Mouse (Mus musculus) bone marrow, adult 2 months (tissue): ENCODE results near the gene Flcn.

Source experiments
- CTCF ChIP-seq: fragments of 200-500 bp; IDR thresholded peaks from 2 replicates; pipeline ENCODE4 v1.5.1; 2011; ENCODE audit warnings: low read length, control low read depth; ENCODE audit not compliant: control insufficient read depth, insufficient read depth
- POLR2A ChIP-seq: fragments of 200-500 bp; IDR thresholded peaks from 2 replicates; pipeline ENCODE4 v1.6.1; 2011; ENCODE audit warnings: low read depth, mild to moderate bottlenecking, control low read depth, low read length, borderline replicate concordance; ENCODE audit not compliant: control insufficient read depth

- TF ChIP-seq CTCF (no peak), POLR2A (no peak)
These were observed 34.2 kb downstream of the Flcn start for GRCm38 (mm10) chr11:59775435-59776148.
